Mouse (Mus musculus) right cerebral cortex, postnatal 4 days (tissue): ENCODE measurements around the gene Klf2.

Experiments
- DNase-seq: peaks from one replicate; pipeline ENCODE4 v3.0.0-alpha.2; 2022

The Klf2 gene

DNA sequence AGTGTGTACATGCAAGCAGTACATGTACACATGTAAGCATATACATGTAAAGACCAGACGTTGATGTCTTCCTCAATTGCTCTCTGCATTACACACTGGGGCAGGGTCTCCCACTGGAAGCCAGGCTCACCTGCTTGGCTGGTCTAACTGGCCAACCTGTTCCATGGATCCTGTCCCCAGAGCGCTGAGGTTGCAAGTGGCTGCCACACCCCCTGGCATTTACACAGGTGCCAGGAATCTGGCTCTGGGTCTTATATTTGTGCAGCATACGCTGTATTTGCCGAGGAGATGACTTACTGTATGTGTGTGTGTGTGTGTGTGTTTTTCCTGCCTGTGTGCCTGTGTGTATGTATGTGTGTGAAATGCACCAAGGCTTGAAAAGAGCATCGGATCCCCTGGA lies 11.9 kb upstream of the Klf2 start:
- DNase-seq: no peak

DNA sequence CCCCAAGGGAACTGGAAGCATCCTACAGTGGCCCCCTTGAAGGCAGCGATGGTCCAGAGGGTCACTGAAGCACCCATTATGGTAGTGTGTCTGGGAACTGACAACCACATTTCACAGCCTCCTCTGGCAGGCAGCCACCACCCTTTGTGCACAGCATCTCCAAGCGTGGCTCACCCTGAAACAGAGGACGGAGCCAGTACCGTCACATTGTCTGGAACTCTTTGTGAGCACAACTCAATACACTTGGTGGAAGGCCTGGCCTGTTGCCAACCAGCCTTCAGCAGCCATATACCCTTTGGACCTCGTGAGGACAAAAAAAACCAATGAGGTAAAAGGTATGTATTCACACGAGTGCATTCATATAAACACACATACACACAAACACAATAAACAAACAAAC lies 10.6 kb upstream of the Klf2 start:
- peak; percentile 25 for DNase-seq

DNA sequence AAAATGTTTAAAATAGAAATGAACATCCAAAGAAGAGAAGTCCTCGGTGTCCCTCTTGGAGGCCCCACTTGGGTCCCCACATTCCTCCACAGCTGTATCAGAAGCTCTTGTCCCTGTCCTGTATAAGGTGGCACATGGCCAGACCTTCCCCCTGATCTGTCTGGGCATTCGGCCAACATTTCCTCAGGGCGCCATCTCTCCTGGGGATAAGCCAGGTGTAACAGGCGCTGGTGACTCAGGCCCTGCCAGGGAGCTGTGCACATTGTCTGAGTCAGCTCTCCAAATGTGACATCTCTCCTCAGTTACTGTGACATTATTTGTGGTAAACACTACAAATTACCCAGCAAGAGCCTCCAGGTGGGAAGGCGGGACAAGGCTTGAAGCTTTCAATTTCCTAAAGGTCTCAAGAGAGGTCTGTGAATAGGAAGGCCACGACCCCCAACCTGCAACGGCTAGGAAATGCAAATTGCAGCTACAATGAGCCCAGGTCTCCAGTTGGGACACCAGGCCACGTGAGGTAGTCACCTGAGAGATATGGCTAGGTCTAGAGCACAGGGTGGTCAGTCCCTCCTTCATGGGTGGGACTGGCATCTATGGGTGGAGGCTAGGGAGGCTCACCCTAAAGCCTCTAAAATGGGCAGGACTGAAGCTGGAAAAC lies 7.9 kb upstream of the Klf2 start:
- DNase-seq: peak; percentile 33

DNA sequence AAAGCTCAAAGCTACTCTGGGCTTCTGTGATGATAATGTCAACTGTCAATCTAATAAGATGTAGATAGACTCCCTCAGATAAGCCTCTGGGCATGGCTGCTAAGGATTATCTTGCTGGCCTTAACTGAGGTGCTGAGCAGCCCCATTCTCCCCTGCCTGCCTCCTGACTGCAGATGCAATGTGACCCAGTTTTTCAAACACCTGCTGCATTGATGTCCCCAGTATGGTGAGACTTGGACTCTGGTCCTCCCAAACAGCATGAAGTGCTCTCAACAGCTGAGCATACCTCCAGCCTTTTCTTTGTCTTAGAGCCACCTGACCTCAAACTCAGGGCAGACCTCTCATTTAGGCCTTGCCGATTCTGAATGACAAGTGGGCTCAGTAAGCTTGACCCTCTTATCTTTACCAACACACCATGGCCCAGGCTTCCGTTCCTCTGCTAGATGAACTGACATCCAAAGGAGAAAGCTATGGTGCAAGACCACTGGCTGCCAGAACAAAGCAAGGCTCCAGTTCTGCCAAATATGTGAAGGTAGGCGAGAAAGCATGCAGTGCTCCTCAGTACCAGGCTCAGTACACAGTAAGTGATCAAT lies 5.8 kb upstream of the Klf2 start:
- no peak for DNase-seq

DNA sequence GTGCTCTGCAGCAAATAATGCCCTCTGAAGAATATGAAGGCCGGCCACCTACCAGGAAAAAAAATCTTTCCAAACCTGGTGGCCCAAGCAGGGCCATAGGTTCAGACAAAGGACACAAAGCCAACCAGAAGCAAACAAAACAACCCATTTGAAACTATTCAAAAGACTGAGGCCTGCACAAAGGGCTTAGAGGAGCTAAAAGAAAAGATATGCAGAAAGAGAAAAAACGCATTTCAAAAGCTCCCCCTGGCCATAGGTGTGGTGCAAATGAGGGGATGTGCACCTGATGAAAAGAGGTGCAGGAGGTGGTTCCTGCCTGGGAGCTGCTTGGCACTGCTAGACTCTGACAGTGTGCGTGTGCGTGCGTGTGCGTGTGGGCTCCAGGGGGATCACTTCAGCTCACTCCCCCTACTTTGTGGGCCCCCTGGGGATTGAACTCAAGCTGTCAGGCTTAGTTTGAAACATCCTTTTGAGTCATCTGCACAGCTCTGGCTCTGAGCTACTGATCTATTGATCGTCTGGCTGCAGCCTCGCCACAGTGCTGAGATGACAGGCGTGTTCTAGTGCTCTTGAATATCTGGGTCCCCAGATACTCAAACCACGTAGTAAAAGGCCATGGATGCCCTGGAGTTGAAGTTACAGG lies 2.7 kb upstream of the Klf2 start:
- no peak for DNase-seq

DNA sequence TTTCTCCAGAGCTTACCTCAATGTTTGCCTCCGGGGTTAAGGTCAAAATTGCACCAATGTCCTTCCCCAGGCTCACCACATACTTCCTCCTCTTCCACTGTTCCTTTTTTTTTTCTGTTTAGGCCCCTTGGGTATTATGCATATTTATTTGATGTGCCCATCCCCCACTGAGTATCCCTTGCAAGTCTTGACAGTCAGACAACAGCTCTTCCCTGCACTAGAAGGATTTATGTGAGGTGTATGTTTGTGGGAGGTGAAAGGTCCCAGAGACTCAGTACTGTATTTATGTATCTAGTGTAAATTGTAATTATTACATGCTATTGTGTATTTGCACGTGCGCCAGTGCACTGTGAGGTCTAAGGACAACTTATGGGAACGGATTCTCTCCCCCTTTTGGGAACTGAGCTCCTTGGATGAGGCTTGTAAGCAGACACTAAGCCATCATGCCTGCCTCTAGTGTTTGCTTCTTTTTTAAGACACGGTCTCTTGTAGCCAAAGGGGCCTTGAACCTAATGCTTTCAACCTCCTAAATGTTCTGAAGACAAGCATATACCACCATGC lies 1.0 kb upstream of the Klf2 start:
- no peak for DNase-seq

DNA sequence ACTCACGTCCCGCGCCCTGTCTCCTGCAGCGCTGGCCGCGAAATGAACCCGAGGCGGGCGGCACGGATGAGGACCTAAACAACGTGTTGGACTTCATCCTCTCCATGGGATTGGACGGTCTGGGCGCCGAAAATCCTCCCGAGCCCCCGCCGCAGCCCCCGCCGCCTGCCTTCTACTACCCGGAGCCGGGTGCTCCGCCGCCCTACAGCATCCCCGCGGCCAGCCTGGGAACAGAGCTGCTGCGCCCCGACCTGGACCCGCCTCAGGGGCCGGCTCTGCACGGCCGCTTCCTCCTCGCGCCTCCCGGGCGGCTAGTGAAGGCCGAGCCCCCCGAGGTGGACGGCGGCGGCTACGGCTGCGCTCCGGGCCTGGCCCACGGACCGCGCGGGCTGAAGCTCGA lies 564 bp downstream of the Klf2 start:
- peak; percentile 35 for DNase-seq

DNA sequence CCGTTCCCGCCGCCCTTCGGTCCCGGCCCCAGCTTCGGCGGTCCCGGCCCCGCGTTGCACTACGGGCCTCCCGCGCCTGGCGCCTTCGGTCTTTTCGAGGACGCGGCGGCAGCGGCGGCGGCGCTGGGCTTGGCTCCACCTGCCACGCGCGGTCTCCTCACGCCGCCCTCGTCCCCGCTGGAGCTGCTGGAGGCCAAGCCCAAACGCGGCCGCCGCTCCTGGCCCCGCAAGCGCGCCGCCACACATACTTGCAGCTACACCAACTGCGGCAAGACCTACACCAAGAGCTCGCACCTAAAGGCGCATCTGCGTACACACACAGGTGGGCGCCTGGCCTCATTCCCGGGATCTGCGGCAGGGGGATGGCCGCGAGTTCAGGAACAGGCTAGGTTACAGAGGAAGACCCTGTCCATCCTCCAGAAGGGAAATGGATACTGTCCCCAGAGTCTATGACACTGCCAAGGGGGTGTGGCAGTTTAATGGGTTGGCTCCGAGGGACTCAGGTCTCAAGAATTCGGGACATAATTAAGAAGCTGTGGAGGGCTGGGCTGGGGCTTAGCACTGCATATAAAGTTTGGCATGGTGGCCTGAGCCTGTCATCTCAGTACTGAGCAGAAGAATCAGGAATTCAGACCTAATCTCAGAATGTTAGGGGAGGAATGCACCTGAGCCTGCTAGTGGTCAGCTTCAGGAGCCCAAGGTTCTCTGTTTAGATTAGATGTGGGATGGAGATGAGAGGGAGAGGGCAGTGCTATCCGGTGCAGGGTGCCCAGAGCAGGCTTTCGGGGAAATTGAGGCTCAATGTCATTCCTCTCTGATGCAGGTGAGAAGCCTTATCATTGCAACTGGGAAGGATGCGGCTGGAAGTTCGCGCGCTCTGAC lies 1.3 kb downstream of the Klf2 start:
- DNase-seq: peak; percentile 20

DNA sequence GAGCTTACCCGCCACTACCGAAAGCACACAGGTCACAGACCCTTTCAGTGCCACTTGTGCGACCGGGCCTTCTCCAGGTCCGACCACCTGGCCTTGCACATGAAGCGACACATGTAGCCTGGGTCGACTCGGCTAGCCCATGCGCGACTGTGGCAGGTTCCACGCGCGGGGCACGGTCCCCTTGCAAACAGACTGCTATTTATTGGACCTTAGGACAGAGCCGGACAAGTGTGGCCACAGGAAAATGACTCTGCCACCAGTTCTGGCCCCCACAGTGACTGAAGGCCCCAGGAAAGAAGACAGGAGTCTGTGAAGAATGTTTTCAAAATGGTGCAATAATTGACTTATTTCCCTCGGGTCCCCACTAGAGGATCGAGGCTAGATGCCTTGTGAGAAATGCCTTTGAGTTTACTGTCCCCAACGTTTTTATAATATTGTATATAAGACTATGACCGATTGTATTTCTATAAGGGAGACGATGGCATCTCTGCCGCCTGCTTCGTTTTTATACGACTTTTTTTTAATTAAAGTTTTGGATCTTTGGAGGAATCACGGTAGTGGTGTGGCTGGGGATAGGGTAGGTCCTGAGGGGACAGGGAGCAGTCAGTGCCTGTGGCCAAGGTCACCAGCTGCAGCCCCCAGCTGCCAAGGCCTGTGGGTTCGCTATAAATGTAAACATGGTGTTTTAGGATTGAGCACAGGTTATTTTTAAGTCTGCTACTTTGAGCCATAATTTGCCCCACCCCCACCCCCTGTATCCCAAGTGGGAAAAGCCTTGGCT lies 2.2 kb downstream of the Klf2 start:
- DNase-seq: no peak

DNA sequence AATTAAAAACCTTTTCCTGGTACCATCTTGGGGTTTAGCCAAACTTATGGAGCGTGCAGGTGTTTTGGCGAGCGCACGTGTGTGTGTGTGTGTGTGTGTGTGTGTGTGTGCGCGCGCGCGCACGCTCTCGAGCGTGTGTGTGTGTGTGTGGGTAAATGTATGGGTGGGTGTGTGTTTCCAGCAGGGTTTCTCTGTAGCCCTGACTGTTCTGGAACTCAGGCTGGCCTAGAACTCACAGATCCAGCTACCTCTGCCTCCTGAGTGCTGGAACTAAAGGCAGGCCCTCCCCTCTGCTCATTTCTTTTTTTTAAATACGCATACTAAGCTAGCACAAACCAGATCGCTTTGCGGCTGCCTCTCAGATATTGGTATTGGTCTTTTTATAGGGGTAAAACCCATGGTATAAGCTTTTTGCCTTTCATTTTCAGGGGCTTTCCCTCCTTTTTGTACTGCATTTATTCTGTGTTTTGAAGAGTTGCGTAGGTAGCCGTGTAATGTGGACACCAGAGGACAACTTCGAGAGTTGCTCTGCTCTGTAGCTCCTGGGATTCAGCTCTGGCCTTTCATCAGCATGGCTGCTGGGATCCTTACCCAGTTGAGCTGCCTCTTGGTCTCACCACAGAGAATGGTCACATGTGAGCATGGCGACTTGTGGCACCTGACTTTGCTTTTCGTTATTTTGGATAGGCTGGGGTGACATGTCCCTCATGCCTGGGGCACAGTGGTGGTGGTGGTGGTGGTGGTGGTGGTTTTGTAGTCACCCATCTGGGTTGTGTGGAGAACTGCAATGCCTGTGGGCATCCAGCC lies 3.0 kb downstream of the Klf2 start:
- DNase-seq: no peak

DNA sequence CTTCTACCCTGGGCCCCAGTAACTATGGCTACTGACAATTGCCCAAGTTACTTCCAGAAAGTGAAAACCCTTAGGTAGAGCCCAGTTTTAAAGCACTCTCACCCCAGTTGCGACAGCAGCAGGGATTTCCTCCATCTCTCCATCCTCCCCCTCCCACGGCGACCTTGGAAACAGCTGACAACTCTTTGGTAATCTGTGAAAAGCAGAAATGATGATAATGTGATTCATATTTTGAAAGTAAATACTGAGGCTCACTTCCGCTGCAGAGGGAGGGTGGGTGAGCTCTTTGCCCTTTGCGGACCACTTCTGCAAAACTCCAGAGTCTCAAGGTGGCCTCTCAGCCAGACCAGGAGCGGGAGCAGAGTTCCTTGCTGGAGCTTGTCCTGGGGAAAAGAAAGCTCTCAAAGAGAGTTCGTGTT lies 3.6 kb downstream of the Klf2 start:
- DNase-seq: no peak

DNA sequence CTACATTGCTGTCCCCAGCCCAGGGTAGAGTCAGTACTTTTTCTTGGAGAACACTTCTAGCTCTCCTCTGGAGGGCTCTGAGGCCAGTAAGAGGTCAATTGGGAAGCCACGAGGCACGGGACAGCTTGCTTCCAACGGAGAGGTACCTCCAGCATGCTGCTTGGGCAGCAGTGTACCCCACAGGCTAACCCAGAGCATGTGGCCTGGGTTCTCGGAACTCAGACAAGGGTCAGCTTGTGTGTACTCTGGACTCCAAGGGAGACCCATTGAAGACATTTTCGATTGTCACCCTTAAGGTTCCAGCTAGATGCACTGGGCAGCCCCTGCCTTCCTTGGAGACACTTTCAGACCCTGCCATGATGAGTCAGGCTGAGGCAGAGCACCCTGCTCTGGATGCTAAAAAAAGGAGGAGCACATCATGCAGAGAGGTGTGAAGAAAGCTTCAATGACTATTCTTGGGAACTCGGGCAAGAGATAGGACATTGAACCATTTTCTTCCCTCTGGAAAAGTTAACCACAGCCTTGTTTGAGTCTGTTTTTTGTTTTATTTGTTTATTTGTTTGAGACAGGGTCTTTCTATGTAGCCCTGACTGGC lies 4.4 kb downstream of the Klf2 start:
- no peak for DNase-seq

DNA sequence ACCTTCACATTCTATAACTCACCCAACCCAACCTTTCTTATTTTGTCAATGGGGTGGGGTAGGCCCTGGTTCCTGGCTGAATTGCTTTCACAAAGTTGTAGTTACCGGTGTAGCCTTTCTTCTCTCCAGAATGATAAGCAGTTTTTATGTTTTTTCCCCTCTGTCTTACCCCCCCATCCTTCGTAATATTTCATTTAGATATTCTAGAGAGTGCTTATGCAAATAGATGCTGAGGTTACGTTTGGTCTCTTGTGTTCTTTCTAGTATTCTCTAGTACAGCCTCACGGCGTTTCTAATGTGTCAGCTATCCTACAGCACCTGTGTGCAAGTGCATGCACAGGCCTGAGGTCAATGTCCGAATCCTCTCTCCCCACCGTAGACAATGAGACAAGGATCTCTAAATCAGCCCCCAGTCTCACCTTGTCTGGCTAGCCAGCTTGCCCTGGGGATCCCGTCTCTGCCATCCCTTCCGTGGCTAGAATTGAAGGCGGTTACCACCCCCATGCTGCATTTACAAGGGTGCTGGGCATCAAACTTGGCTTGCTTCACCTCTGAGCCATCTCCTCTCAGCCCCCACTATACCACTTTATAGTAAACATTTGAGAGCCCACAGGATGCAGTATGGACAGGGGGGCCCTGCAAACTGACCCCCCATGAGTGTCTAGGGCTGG lies 5.3 kb downstream of the Klf2 start:
- no peak for DNase-seq

DNA sequence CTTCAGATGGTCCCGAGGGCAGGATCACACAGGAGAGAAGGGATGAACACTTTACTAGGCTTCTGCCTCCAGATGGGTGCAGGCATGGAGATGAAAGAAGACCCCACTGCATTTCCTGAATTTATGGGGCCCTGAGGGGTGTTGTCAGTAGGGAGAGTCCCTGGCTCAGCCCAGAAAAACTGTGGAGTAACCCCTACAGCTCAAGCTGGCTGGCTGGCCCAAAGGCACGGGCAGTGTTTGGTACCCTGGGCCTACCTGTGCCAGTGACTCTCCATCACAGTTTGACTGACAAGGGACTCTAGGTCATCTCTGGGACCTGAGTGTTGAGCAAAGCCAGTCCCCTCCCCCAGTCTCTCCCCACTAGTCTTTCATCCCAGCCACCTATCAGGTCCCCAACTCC lies 5.9 kb downstream of the Klf2 start:
- DNase-seq: no peak

DNA sequence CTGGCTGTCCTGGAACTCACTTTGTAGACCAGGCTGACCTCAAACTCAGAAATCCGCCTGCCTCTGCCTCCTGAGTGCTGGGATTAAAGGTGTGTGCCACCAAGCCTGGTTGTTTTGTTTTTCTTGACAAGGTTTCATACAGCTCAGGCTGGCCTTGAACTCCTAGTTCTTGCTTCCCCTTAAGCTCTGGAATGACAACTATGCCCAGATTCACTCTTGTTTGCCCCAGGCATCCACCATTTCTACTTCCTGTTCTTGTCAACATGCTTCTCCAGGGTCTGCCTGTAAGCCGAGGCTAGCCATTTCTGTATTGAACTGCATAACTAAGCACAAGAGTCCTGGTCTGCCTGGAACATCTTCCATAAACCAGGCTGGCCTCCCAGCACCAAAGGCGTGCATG lies 10.3 kb downstream of the Klf2 start:
- no peak for DNase-seq

DNA sequence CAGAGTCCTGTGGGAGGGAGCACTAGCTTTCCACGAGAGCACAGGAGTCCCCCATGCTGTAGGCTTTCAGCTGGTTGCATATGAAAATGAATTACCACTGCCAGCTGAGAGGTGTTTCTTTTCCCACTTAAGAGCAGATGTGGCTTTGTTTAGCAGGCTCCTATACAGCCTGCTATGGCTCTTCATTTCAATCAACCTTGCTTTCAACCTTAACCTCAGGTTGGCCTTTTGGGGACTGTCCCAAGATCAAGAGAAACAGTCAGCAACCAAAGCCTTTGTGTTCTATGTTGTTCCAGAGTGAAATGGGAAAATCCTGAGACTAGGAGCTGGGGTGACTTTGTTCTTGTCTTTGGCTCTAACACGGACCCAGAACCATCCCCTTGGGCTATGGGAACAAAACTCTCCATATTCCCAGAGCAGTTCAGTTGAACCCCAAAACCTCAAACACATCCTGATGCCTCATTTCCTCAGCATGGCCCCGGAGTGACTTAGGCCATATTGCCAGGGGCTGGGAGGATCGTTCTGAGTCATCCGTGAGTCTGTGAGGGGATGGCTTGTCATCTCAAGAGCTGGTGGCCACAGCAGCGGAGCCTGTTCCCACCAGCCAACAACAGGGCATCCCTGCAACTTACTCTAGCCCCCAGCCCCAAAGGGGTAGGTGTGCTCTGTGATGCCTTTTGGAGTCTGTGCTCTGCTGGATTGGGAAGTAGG lies 12.1 kb downstream of the Klf2 start:
- DNase-seq: no peak

DNA sequence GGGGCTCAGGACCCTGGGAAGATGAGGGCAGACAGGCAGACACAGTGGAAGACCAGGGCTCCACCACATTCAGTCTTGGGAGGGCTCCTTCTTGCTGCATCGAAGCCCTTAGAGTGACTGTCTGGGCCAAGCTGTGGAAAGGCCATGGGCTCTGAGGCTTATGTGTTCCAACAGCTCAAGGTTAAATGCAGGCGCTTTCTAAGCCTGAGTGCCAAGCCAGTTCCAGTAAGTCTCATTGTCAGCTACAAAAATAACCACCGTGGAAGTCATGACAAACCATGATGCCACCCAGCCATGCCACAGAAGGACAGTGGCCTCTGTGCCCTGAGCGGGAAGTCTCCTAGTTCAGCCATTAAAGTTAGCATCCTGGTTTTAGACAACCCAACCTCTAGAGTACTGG lies 12.8 kb downstream of the Klf2 start:
- DNase-seq: no peak

DNA sequence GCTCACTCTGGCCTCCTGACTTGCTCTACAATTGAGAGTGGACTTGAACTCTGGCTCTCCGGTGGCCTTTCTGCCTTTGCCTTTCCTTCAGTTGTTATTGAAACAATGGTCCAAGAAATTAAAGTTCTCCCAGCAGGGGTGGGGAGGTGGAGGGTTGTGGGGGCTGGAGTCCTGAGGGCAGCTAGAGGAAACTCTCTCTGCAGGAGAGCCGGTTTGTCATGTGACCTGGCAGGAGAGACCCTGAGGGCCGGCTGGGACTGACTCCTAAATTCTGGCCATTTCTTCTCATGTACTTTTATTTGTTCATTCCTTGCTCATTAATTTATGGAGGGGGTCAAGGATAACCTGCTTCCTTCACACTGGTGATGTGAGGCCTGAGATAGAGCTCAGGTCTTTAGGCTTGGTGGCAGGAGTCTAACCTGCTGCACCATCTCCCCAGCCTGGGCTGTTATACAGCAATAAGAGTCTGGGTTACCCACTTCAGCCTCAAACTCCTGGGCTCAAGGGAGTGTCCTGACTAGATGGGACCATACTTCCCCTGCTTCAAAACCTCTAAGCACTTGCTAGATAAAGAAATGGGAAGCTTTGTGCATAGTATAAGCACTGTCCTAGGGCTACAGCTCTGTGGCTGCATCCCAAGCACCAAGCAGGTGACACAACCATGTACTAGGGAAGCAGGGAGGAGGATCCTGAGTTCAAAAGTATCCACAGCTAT lies 14.8 kb downstream of the Klf2 start:
- no peak for DNase-seq

DNA sequence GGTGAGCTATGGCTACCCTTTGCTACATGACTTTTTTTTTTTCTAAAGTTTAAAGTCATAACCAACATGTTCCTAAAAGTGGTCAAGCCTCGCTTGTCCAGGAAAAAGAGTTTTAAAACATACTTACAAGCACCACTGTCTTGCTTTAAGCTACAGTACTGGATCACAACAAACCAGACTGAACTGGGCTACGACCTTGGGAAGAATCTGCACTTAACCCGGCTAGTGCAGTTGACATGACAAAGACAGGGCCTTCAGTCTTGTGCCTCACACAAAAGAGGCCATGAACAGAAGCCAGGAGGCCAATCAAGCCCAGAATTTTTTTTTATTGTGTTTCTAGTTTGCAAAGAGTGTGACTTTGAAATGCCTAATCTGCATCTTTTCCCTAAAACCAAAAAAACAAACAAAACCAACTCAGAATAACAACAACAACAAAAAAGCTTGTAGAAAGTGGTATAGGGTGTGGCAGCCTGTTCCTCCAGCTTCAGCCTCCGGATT lies 15.4 kb downstream of the Klf2 start:
- DNase-seq: no peak
